Mouse (Mus musculus) stomach, embryonic 14.5 days (tissue): Measurements from ENCODE around the gene Rap2c. TPM values are rescaled to one million over a fixed set of nuclear protein-coding genes. Genes with fewer than 3 reads are reported as not detected.

ENCODE experiments used
- ATAC-seq: fragments of 200-750 bp; cut with Nextera tagmentation; 2 replicates; pipeline ENCODE4 v1.8.0; 2017; ENCODE audit warnings: low read depth, moderate TSS enrichment; ENCODE audit not compliant: insufficient number of reproducible peaks, insufficient read depth, low FRiP score
- H3K27ac ChIP-seq: fragments of 300-500 bp; sonication (generic); 2 replicates; pipeline ENCODE4 v1.5.1; 2014; ENCODE audit warnings: mild to moderate bottlenecking, low read length, moderate library complexity, mixed read lengths
- H3K27me3 ChIP-seq: fragments of 300-500 bp; sonication (generic); 2 replicates; pipeline ENCODE4 v1.6.1; 2014; ENCODE audit warnings: low read length, control low read depth, mixed read lengths; ENCODE audit not compliant: control insufficient read depth, insufficient read depth
- H3K36me3 ChIP-seq: fragments of 300-500 bp; sonication (generic); 2 replicates; pipeline ENCODE4 v1.6.1; 2014; ENCODE audit warnings: mild to moderate bottlenecking, control low read depth, low read length, moderate library complexity, mixed read lengths; ENCODE audit not compliant: control insufficient read depth, insufficient read depth
- H3K4me1 ChIP-seq: fragments of 300-500 bp; sonication (generic); 2 replicates; pipeline ENCODE4 v1.6.1; 2014; ENCODE audit warnings: low read length, control low read depth, mixed read lengths; ENCODE audit not compliant: control insufficient read depth, insufficient read depth
- H3K4me2 ChIP-seq: fragments of 300-500 bp; sonication (generic); replicated peaks from 2 replicates; pipeline ENCODE4 v1.6.1; 2014; ENCODE audit warnings: low read depth, low read length, control low read depth
- H3K4me3 ChIP-seq: fragments of 300-500 bp; sonication (generic); 2 replicates; pipeline ENCODE4 v1.5.1; 2014; ENCODE audit warnings: low read depth, low read length, control low read depth
- H3K9ac ChIP-seq: fragments of 300-500 bp; sonication (generic); replicated peaks from 2 replicates; pipeline ENCODE4 v1.6.1; 2014; ENCODE audit warnings: low read depth, mild to moderate bottlenecking, control low read depth, low read length, moderate library complexity, mixed read lengths
- H3K9me3 ChIP-seq: fragments of 300-500 bp; sonication (generic); 2 replicates; pipeline ENCODE4 v1.6.1; 2016; ENCODE audit warnings: low read depth, low read length, control low read depth; ENCODE audit not compliant: control insufficient read depth
- WGBS: fragments of 180-500 bp; shearing (Covaris S2); extraction: QIAGEN DNeasy Blood & Tissue Kit; methylation state at CpG from one replicate; pipeline ENCODE4 v1.1.7; 2014; 5-methylcytosine and 5-hydroxymethylcytosine counted together
- polyA plus RNA-seq: library from polyadenylated mRNA; unstranded; fragments of >200 nt; fragmentation: Nextera tagmentation; extraction: Ambion mirVana; gene quantifications from 2 replicates; pipeline ENCODE4 v1.2.1, GENCODE M21; 2014

Rap2c gene
- 26.5 and 28.2 TPM in 2 replicates for polyA plus RNA-seq

- Histone ChIP-seq H3K4me1 (no peaks in the 10 kb centered on the region), H3K4me2 (peak within 1 kb of the TSS; percentile 48), H3K36me3 (no peaks in the 10 kb centered on the region; the same call in 1 of the 2 replicates), H3K27ac (peak within 1 kb of the TSS; percentile 97), H3K9ac (peak within 1 kb of the TSS; percentile 60), H3K9me3 (no peaks in the 10 kb centered on the region), H3K4me3 (peak within 1 kb of the TSS; percentile 48), H3K27me3 (no peaks in the 10 kb centered on the region)
- 24% methylated on average over 43 of the region's 92 CpGs for WGBS
- peak; percentile 85 for ATAC-seq
Observed at GRCm38 (mm10) chrX:51017851-51018785, at the start of gene Rap2c. TSS of gene Rap2c (minus strand) at chrX:51018018.

- H3K4me2 ChIP-seq, result no peak overlapping the region
- 80% methylated on average over 11 of the region's 11 CpGs for WGBS
- H3K4me1 ChIP-seq, result no peaks in the 10 kb centered on the region
- no peak for ATAC-seq
- H3K4me3 ChIP-seq, result no peak overlapping the region
- H3K27me3 ChIP-seq, result no peaks in the 10 kb centered on the region
- H3K9me3 ChIP-seq, result no peaks in the 10 kb centered on the region
- H3K9ac ChIP-seq, result no peak overlapping the region
- H3K36me3 ChIP-seq, result no peaks in the 10 kb centered on the region
- H3K27ac ChIP-seq, result no peak overlapping the region
Observed at GRCm38 (mm10) chrX:51066539-51067286, 48.9 kb upstream of the Rap2c start.

- Histone ChIP-seq H3K4me2 (no peak overlapping the region), H3K27ac (no peak overlapping the region), H3K9me3 (no peaks in the 10 kb centered on the region), H3K4me3 (no peak overlapping the region), H3K36me3 (no peaks in the 10 kb centered on the region), H3K9ac (no peak overlapping the region), H3K4me1 (no peaks in the 10 kb centered on the region), H3K27me3 (no peaks in the 10 kb centered on the region)
- no peak for ATAC-seq
- WGBS, result 23% methylated on average over 6 of the region's 6 CpGs
Observed at GRCm38 (mm10) chrX:51065773-51066172, 48.0 kb upstream of the Rap2c start.

GRCm38 (mm10) chrX:51065158-51065664 lies 47.4 kb upstream of the Rap2c start:
- 59% methylated on average over 6 of the region's 6 CpGs for WGBS
- Histone ChIP-seq H3K27me3 (no peaks in the 10 kb centered on the region), H3K36me3 (no peaks in the 10 kb centered on the region), H3K9ac (no peak overlapping the region), H3K4me3 (no peak overlapping the region), H3K4me1 (no peaks in the 10 kb centered on the region), H3K27ac (no peak overlapping the region), H3K4me2 (no peak overlapping the region), H3K9me3 (no peaks in the 10 kb centered on the region)
- no peak for ATAC-seq

- Histone ChIP-seq H3K36me3 (no peaks in the 10 kb centered on the region), H3K9ac (no peak overlapping the region), H3K27ac (no peak overlapping the region), H3K4me2 (no peak overlapping the region), H3K27me3 (no peaks in the 10 kb centered on the region), H3K9me3 (no peaks in the 10 kb centered on the region), H3K4me1 (no peaks in the 10 kb centered on the region), H3K4me3 (no peak overlapping the region)
- no peak for ATAC-seq
- 65% methylated on average over 4 of the region's 4 CpGs for WGBS
Observed at GRCm38 (mm10) chrX:51060220-51060619, 42.4 kb upstream of the Rap2c start.

GRCm38 (mm10) chrX:51058741-51059140 lies 40.9 kb upstream of the Rap2c start:
- no peak for ATAC-seq
- Histone ChIP-seq H3K4me3 (no peak overlapping the region), H3K4me1 (no peaks in the 10 kb centered on the region), H3K4me2 (no peak overlapping the region), H3K9me3 (no peaks in the 10 kb centered on the region), H3K27ac (no peak overlapping the region), H3K9ac (no peak overlapping the region), H3K27me3 (no peaks in the 10 kb centered on the region), H3K36me3 (no peaks in the 10 kb centered on the region)
- 71% methylated on average over 4 of the region's 4 CpGs for WGBS

- H3K9me3 ChIP-seq, result no peaks in the 10 kb centered on the region
- H3K4me2 ChIP-seq, result no peak overlapping the region
- no peak overlapping the region for H3K4me3 ChIP-seq
- H3K27ac ChIP-seq, result no peak overlapping the region
- no peak for ATAC-seq
- no peaks in the 10 kb centered on the region for H3K4me1 ChIP-seq
- H3K36me3 ChIP-seq, result no peaks in the 10 kb centered on the region
- 85% methylated on average over 5 of the region's 5 CpGs for WGBS
- no peak overlapping the region for H3K9ac ChIP-seq
- no peaks in the 10 kb centered on the region for H3K27me3 ChIP-seq
Observed at GRCm38 (mm10) chrX:51058317-51058716, 40.5 kb upstream of the Rap2c start.

GRCm38 (mm10) chrX:51051680-51052461 lies 34.1 kb upstream of the Rap2c start:
- WGBS, result 62% methylated on average over 3 of the region's 3 CpGs
- H3K9ac ChIP-seq, result no peak overlapping the region
- no peaks in the 10 kb centered on the region for H3K36me3 ChIP-seq
- H3K9me3 ChIP-seq, result no peaks in the 10 kb centered on the region
- no peaks in the 10 kb centered on the region for H3K4me1 ChIP-seq
- ATAC-seq, result no peak
- no peak overlapping the region for H3K27ac ChIP-seq
- H3K4me2 ChIP-seq, result no peak overlapping the region
- H3K27me3 ChIP-seq, result no peaks in the 10 kb centered on the region
- no peak overlapping the region for H3K4me3 ChIP-seq
